Mouse (Mus musculus) midbrain, embryonic 16.5 days (tissue): ENCODE results near the gene Immp2l. TPM values are rescaled to one million over a fixed set of nuclear protein-coding genes. Genes with fewer than 3 reads are reported as not detected.

Source experiments
- ATAC-seq: fragments of 200-750 bp; cut with Nextera tagmentation; 2 replicates; pipeline ENCODE4 v1.8.0; 2017; ENCODE audit warnings: moderate TSS enrichment
- H3K27ac ChIP-seq: fragments of 300-500 bp; sonication (generic); 2 replicates; pipeline ENCODE4 v1.5.1; 2014; ENCODE audit warnings: mild to moderate bottlenecking, low read length, mixed read lengths
- H3K27me3 ChIP-seq: fragments of 300-500 bp; sonication (generic); 2 replicates; pipeline ENCODE4 v1.6.1; 2014; ENCODE audit warnings: low read depth, low read length, mixed read lengths; ENCODE audit not compliant: control insufficient read depth, insufficient read depth
- H3K36me3 ChIP-seq: fragments of 300-500 bp; sonication (generic); 2 replicates; pipeline ENCODE4 v1.6.1; 2014; ENCODE audit warnings: mild to moderate bottlenecking, low read length, moderate library complexity, mixed read lengths; ENCODE audit not compliant: control insufficient read depth, insufficient read depth
- H3K4me1 ChIP-seq: fragments of 300-500 bp; sonication (generic); 2 replicates; pipeline ENCODE4 v1.6.1; 2014; ENCODE audit warnings: mild to moderate bottlenecking, low read length, mixed read lengths; ENCODE audit not compliant: control insufficient read depth, insufficient read depth
- H3K4me2 ChIP-seq: fragments of 300-500 bp; sonication (generic); 2 replicates; pipeline ENCODE4 v1.6.1; 2014; ENCODE audit warnings: mild to moderate bottlenecking, low read length, mixed read lengths
- H3K4me3 ChIP-seq: fragments of 300-500 bp; sonication (generic); 2 replicates; pipeline ENCODE4 v1.5.1; 2014; ENCODE audit warnings: low read depth, mild to moderate bottlenecking, low read length, moderate library complexity, mixed read lengths
- H3K9ac ChIP-seq: fragments of 300-500 bp; sonication (generic); 2 replicates; pipeline ENCODE4 v1.6.1; 2014; ENCODE audit warnings: low read depth, low read length, mixed read lengths
- H3K9me3 ChIP-seq: fragments of 300-500 bp; sonication (generic); replicated peaks from 2 replicates; pipeline ENCODE4 v1.6.1; 2014; ENCODE audit warnings: mild to moderate bottlenecking, low read length, mixed read lengths; ENCODE audit not compliant: control insufficient read depth, poor library complexity, severe bottlenecking
- WGBS: fragments of 180-500 bp; shearing (Covaris S2); extraction: QIAGEN DNeasy Blood & Tissue Kit; methylation state at CpG from one replicate; pipeline ENCODE4 v1.1.7; 2014; 5-methylcytosine and 5-hydroxymethylcytosine counted together
- polyA plus RNA-seq: library from polyadenylated mRNA; unstranded; fragments of >200 nt; fragmentation: Nextera tagmentation; extraction: Ambion mirVana; gene quantifications from 2 replicates; pipeline ENCODE4 v1.2.1, GENCODE M21; 2015

The Immp2l gene
- polyA plus RNA-seq, 1 experiment from 2014 or later, result 6.6 TPM

DNA sequence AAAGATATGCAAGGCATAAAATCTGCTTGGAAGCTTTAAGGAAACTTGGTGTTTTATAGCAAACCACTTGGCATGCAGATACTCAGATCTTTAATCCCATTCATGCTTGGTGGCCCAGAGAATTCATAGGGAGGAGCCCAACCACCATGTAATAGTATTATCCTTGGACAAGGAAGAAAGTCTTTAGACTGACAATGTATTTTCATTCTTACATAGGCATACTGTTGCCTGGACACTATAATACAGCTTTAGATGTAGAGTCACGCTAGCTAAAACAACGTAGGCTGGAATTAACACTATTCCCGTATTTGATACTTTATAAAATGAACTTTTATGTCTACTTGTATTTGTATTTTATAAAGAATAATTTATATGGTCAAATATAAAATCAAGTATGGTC, 665.9 kb downstream of the Immp2l start:
- WGBS, result 36% methylated on average over 3 of the region's 3 CpGs
- Histone ChIP-seq H3K4me1 (no peaks in the 10 kb centered on the region), H3K9ac (no peak overlapping the region), H3K36me3 (no peaks in the 10 kb centered on the region), H3K4me2 (no peak overlapping the region), H3K27me3 (peaks cover 15% of the 10 kb centered on the region), H3K4me3 (no peak overlapping the region), H3K27ac (no peak overlapping the region), H3K9me3 (no peaks in the 10 kb centered on the region)
- ATAC-seq, result no peak

DNA sequence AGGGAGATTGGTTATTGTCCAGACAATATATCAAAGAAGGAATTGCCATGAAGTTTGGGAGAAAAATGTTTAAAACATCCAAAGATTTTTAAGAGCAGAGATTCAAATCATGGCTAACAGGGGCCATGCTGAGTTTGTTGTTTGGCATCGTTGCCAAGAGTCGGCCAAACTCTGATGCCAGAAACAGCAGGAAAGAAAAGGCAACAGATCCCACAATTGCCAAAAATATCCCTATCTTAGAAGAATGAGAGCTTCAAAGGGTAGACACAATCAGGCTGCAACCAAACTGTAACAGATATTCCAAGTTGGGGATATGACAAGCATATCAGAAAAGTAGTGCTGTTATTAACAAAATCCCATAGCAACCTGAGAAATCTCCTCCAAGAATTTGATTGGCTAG, 686.7 kb downstream of the Immp2l start:
- Histone ChIP-seq H3K27me3 (no peaks in the 10 kb centered on the region), H3K9ac (no peak overlapping the region), H3K4me1 (no peaks in the 10 kb centered on the region), H3K9me3 (no peaks in the 10 kb centered on the region), H3K4me3 (no peak overlapping the region), H3K4me2 (no peak overlapping the region), H3K36me3 (no peaks in the 10 kb centered on the region), H3K27ac (no peak overlapping the region)
- ATAC-seq, result no peak
- WGBS, result 93% methylated on average over 2 of the region's 2 CpGs

DNA sequence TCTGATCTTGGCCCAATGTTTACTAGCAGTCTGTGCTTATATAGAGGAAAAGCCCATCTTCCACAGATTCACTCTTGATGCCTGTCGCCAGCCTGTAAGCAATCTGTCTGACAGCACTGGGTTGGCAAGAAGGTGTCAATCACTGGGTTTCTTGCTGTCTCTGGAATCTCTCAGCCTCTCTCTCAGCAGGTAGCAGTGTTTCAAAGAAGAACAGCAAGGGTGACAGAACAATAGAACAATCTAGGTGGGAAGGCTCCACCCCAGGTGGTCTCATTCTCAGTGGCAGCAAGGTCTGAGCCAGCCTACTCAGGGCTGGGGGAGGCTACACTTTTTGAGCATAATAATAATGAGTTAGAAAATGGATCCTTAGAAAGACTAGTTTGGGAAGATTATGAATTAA, 693.1 kb downstream of the Immp2l start:
- H3K4me1 ChIP-seq, result no peaks in the 10 kb centered on the region
- WGBS, result 35% methylated on average over 1 of the region's 1 CpGs
- H3K4me3 ChIP-seq, result no peak overlapping the region
- H3K36me3 ChIP-seq, result no peaks in the 10 kb centered on the region
- no peaks in the 10 kb centered on the region for H3K27me3 ChIP-seq
- no peak overlapping the region for H3K4me2 ChIP-seq
- no peak for ATAC-seq
- no peak overlapping the region for H3K27ac ChIP-seq
- H3K9ac ChIP-seq, result no peak overlapping the region
- H3K9me3 ChIP-seq, result no peaks in the 10 kb centered on the region; the same call in 1 of the 2 replicates

- no peaks in the 10 kb centered on the region for H3K36me3 ChIP-seq
- no peak overlapping the region for H3K4me2 ChIP-seq
- no peak overlapping the region for H3K9ac ChIP-seq
- no peaks in the 10 kb centered on the region for H3K27me3 ChIP-seq
- 93% methylated on average over 2 of the region's 2 CpGs for WGBS
- H3K4me1 ChIP-seq, result no peaks in the 10 kb centered on the region
- no peaks in the 10 kb centered on the region for H3K9me3 ChIP-seq
- ATAC-seq, result no peak
- no peak overlapping the region for H3K4me3 ChIP-seq
- no peak overlapping the region for H3K27ac ChIP-seq
Observed at GRCm38 (mm10) chr12:41724585-41724984, 700.7 kb downstream of the Immp2l start.

DNA sequence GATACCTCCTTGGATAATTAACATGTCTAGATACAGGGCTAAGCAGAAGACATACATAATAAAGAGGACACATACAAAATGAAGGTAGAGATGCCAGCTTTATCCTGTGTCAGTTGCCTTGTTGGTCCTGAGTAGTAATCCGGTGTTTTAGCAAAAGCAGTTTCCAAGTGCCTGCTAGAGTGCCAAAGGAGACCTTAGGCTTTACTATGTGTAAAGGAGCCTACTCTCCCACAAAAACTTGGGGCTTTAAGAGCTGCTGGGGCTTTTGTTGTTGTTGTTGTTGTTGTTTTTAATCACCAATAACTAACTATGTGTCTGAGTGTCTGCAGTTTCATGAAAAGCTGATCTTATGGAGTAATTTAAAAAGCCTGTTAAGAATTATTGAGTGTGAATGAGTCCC, 702.8 kb downstream of the Immp2l start:
- WGBS, result 83% methylated on average over 1 of the region's 1 CpGs
- no peak overlapping the region for H3K27ac ChIP-seq

DNA sequence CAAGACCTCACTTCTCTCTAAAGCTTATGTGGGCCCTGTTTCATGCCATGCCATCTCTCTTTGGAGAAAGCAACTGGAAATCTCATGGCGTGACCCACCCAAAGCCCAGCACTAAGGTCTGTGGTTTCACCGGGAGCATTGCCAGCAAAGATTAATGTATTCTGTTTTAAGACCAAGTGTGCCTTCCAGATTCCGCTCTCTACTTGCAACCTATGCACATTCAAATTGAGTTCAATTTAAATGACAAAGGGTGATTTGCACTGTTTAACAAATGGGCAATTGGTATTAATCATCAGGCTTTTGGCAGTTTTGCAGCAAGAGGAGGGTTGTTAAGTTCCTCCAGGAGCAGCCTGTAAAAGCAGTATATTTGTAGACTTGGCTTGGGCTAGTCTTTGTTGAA, 703.3 kb downstream of the Immp2l start:
- Histone ChIP-seq H3K9ac (no peak overlapping the region), H3K27ac (no peak overlapping the region), H3K4me2 (no peak overlapping the region), H3K27me3 (no peaks in the 10 kb centered on the region), H3K36me3 (no peaks in the 10 kb centered on the region), H3K4me3 (no peak overlapping the region), H3K4me1 (no peaks in the 10 kb centered on the region), H3K9me3 (no peaks in the 10 kb centered on the region)
- 16% methylated on average over 3 of the region's 3 CpGs for WGBS
- peak; percentile 66 for ATAC-seq

More for the DNA sequence above, 702.8 kb downstream of the Immp2l start:
- H3K36me3 ChIP-seq, result no peaks in the 10 kb centered on the region
- H3K4me3 ChIP-seq, result no peak overlapping the region
- no peaks in the 10 kb centered on the region for H3K9me3 ChIP-seq
- ATAC-seq, result no peak
- no peaks in the 10 kb centered on the region for H3K27me3 ChIP-seq
- H3K9ac ChIP-seq, result no peak overlapping the region
- no peaks in the 10 kb centered on the region for H3K4me1 ChIP-seq
- H3K4me2 ChIP-seq, result no peak overlapping the region

DNA sequence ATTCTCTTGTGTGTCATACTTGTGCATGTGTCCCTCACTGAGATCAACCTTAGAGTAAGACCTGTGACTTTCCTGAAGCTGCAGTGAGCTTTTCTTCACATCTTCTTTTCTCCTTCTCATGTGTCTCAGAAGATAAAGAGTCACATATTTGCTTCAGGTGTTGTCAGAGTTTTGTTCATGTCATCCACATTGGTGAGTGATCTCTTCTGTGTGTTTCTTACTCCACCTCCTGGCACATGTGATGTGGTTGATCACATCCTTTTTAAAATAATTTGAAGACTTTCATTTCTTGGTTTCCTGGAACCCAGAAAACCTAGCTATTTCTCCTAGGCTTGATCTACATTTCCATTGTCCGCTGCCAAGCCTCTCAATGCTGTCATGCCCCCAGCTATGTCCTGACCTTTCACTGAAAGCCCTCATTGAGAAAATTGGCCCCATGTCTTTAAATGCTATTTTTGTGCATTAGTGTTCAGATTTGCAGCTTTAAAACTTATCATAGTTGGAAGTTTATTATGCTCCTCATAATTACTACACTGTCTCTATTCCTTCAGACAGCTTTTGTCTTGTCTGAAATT, 704.0 kb downstream of the Immp2l start:
- no peak overlapping the region for H3K27ac ChIP-seq
- no peak overlapping the region for H3K4me3 ChIP-seq
- no peaks in the 10 kb centered on the region for H3K9me3 ChIP-seq
- 79% methylated on average over 1 of the region's 1 CpGs for WGBS
- no peak overlapping the region for H3K4me2 ChIP-seq
- no peaks in the 10 kb centered on the region for H3K36me3 ChIP-seq
- no peaks in the 10 kb centered on the region for H3K27me3 ChIP-seq
- no peaks in the 10 kb centered on the region for H3K4me1 ChIP-seq
- no peak overlapping the region for H3K9ac ChIP-seq
- ATAC-seq, result no peak

DNA sequence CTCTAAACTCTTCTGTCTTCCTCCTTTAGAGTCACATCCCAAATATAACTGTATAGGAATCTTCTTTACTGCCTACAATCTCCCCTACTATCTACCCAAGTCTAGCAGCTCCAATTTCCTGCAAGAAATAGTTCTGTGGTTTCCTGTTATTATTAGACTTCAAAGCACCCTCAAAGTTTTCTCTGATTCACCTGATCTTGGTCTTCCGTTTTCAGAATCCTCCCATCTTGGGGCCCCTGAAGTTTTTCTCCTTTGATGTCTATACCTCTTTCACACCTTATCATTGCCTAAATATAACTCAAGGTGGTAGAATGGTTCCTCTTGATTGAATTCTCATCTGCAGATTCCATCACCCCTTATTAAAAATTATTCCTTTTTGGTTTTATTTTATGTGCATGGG, 704.6 kb downstream of the Immp2l start:
- no peak overlapping the region for H3K9ac ChIP-seq
- H3K4me1 ChIP-seq, result no peaks in the 10 kb centered on the region
- H3K36me3 ChIP-seq, result no peaks in the 10 kb centered on the region
- no peak overlapping the region for H3K4me3 ChIP-seq
- ATAC-seq, result no peak
- 94% methylated on average over 1 of the region's 1 CpGs for WGBS
- H3K4me2 ChIP-seq, result no peak overlapping the region
- H3K9me3 ChIP-seq, result no peaks in the 10 kb centered on the region
- H3K27ac ChIP-seq, result no peak overlapping the region
- H3K27me3 ChIP-seq, result no peaks in the 10 kb centered on the region

DNA sequence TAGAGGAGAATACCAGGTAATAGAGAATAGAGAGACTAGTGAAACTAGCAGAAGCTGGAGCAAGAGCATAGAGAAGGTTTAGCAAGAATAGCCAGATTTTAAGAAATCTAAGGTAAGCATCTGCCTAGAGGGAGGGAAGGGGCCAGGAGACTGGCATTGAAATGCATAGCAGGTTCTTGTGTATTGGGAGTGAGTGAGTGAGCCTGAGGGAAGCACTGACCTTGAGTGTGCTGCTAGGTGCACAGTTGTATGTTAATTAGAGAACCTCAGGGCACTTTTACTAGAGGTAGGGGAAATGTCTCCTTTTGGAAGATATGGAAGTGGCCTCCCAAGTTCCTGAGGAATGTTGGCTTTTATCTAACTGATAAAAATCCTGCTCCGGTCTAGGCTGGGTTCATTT, 705.9 kb downstream of the Immp2l start:
- Histone ChIP-seq H3K36me3 (no peaks in the 10 kb centered on the region), H3K27me3 (no peaks in the 10 kb centered on the region), H3K27ac (no peak overlapping the region), H3K9me3 (no peaks in the 10 kb centered on the region), H3K9ac (no peak overlapping the region), H3K4me1 (no peaks in the 10 kb centered on the region), H3K4me2 (no peak overlapping the region), H3K4me3 (no peak overlapping the region)
- no peak for ATAC-seq
- WGBS, result 96% methylated on average over 1 of the region's 1 CpGs
